In the genomic region with DNA sequence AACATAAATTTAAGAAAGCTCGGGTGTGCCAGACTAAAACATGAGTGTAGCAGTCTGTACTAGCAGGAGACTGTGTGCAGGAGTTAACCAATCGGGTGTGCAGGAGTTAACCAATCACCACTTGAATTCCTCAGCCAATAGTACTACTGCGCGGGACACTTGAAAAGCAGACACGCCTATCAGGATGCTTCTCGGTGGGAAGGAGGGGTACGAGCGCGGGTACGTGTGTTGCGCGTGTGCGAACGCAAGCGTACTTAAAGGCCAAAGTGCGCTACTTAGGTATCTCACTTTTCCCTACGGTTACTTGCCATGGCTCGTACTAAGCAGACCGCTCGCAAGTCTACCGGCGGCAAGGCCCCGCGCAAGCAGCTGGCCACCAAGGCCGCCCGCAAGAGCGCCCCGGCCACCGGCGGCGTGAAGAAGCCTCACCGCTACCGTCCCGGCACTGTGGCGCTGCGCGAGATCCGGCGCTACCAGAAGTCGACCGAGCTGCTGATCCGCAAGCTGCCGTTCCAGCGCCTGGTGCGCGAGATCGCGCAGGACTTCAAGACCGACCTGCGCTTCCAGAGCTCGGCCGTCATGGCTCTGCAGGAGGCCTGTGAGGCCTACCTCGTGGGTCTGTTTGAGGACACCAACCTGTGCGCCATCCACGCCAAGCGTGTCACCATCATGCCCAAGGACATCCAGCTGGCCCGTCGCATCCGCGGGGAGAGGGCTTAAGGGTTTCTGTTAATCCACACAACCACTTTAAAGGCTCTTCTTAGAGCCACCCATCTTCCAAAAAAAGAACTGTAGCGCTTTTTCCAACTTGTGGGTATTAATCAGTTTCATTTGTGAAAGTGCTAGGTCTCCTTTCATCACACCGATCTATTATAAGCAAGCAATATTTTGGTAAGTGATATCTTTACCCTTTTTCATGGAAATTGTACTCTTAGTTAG, we compare ENCODE assay signal across 8 mouse cellular contexts. TPM values are rescaled to one million over a fixed set of nuclear protein-coding genes. Genes with fewer than 3 reads are reported as not detected.
DNase-seq lines count a peak whose midpoint lies in the region; ATAC-seq and TF ChIP-seq lines count a peak whose summit lies in the region.
"Not testable (repeated sequence)": the region's sequence is repeated elsewhere in the genome, so short reads cannot be mapped to it uniquely, and the experiment has no call there.

A gene (plus strand): TSS at position 286 of the 939 bp plus-strand sequence.

- under 1% methylated on average over 49 of the region's 62 CpGs for WGBS in forebrain, embryonic 15.5 days
- WGBS in neural tube, embryonic 14.5 days = under 1% methylated on average over 32 of the region's 62 CpGs

- H3K4me2 ChIP-seq in forebrain, embryonic 15.5 days (replicated peaks) = peak within 1 kb of the TSS; percentile 82
- peak within 1 kb of the TSS; percentile 70 for H3K4me2 ChIP-seq in neural tube, embryonic 14.5 days (ENCODE audit: low read depth, low read length)

- not testable (repeated sequence) for H3K9me3 ChIP-seq in ES-E14 (ENCODE audit: control insufficient read depth, insufficient read depth, low read depth, low read length); forebrain, embryonic 15.5 days; neural tube, embryonic 14.5 days (ENCODE audit: control insufficient read depth, low read length)

- H3K27me3 ChIP-seq in forebrain, embryonic 15.5 days; neural tube, embryonic 14.5 days (ENCODE audit: control insufficient read depth, insufficient read depth, low read length): not testable (repeated sequence)

- H3K4me1 ChIP-seq in ES-E14 (ENCODE audit: control insufficient read depth in 2 of 2, insufficient read depth in 2 of 2, low read length in 2 of 2, poor library complexity in 1 of 2) = not testable (repeated sequence)
- peaks cover 47% of the 10 kb centered on the region for H3K4me1 ChIP-seq in forebrain, embryonic 15.5 days
- peaks cover 27% of the 10 kb centered on the region for H3K4me1 ChIP-seq in neural tube, embryonic 14.5 days (ENCODE audit: control insufficient read depth, insufficient read depth, low read length)

- in situ Hi-C loops in ES-E14 (cut with MboI; ENCODE audit: low sequenced_read_pairs in 2 of 2, unreplicated experiment in 2 of 2) = loop anchor here in 1 of 2 experiments (25.0 kb wide), 1 partner anchor 1498 kb away; a partner anchor contains a TSS

- intact Hi-C loops in heart, postnatal 25 days (cut with DNase I) = not testable (repeated sequence)

- peak within 1 kb of the TSS; percentile 92 for H3K9ac ChIP-seq in ES-E14 (ENCODE audit: insufficient read depth, low read depth, low read length, poor library complexity, severe bottlenecking)
- H3K9ac ChIP-seq in forebrain, embryonic 15.5 days (replicated peaks) = peak within 1 kb of the TSS; percentile 46
- not testable (repeated sequence) for H3K9ac ChIP-seq in neural tube, embryonic 14.5 days (replicated peaks; ENCODE audit: low read depth, low read length)

- not testable (repeated sequence) for H3K36me3 ChIP-seq in ES-E14 (ENCODE audit: control insufficient read depth, insufficient read depth, low read length, poor library complexity, severe bottlenecking); forebrain, embryonic 15.5 days; neural tube, embryonic 14.5 days (ENCODE audit: control insufficient read depth, insufficient read depth, low read length)

- peak; percentile 92 for ATAC-seq in forebrain, embryonic 15.5 days (replicated peaks)
- ATAC-seq in neural tube, embryonic 14.5 days (ENCODE audit: low read depth) = peak; percentile 90

- DNase-seq in ES-E14 (ENCODE audit: low read depth, low spot score) = peak; percentile 92
- DNase-seq in cerebellum, adult 11-12 months = peak; percentile 84
- peak; percentile 71 for DNase-seq in heart, postnatal 25 days (ENCODE audit: low spot score)
- peak; percentile 89 to 96 for DNase-seq in layer of hippocampus, adult 18-20 months (ENCODE audit: low spot score in 2 of 2)
- peak; percentile 82 to 88 for DNase-seq in lung, adult 18-20 months
- DNase-seq in testis, postnatal 14 days (ENCODE audit: low spot score) = peak; percentile 90

- H3K4me3 ChIP-seq in ES-E14 (ENCODE audit: insufficient read depth in 1 of 2, low read depth in 1 of 2, low read length in 2 of 2, poor library complexity in 1 of 2, severe bottlenecking in 1 of 2) = peak within 1 kb of the TSS; percentile 72 to 79
- H3K4me3 ChIP-seq in forebrain, embryonic 15.5 days = peak within 1 kb of the TSS; percentile 58
- peak within 1 kb of the TSS; percentile 40 for H3K4me3 ChIP-seq in neural tube, embryonic 14.5 days (ENCODE audit: low read depth, low read length)

- peak within 1 kb of the TSS; percentile 87 for H3K27ac ChIP-seq in ES-E14 (ENCODE audit: insufficient read depth, low read depth, low read length, poor library complexity, severe bottlenecking)
- peak within 1 kb of the TSS; percentile 99 for H3K27ac ChIP-seq in forebrain, embryonic 15.5 days (replicated peaks)
- peak within 1 kb of the TSS; percentile 39 for H3K27ac ChIP-seq in neural tube, embryonic 14.5 days (ENCODE audit: low read depth, low read length)

TF ChIP-seq in ES-E14, 5 proteins besides CTCF, POLR2A, EP300 and RAD21:
- 0 out of 2 replicates have a peak, but pooled peaks have one; percentile 37 for TF ChIP-seq HCFC1 (IDR thresholded peaks at IDR 0.05; ENCODE audit: borderline replicate concordance, insufficient read depth, low read length)
- TF ChIP-seq CHD2 (IDR thresholded peaks at IDR 0.05; ENCODE audit: low read depth, low read length) = peak; percentile 86
TF ChIP-seq in ES-E14: peak in this region for 2; not testable (repeated sequence) for 3.

RNA-seq across cellular contexts. Expression of the gene that starts here (rescaled TPM):
- total RNA-seq in ES-E14 (2012; rRNA removed) = 436 and 621 TPM in 2 replicates
- 2.7 and 3.4 TPM in 2 replicates for polyA plus RNA-seq in forebrain, embryonic 15.5 days (2015; fragmentation: Nextera tagmentation; extraction: Ambion mirVana)
- total RNA-seq in heart, postnatal 25 days (2021) = 1 to 10 TPM; 3.4 to 4.1 TPM
- 1 to 10 TPM; 2.1 to 4.9 TPM for total RNA-seq in layer of hippocampus, adult 18-20 months (2021)
- 0.72 TPM in 1 of 2 replicates, not detected in the other for polyA plus RNA-seq in neural tube, embryonic 14.5 days (2014; fragmentation: Nextera tagmentation; extraction: Ambion mirVana)

Comparison
In these comparisons a context has a peak if more than half of its experiments do, and no peak if none do; other contexts are left out.
1. Peak in every context shown above with its lines: DNase-seq, ATAC-seq, H3K4me3 ChIP-seq and H3K27ac ChIP-seq.
2. RNA of the gene that starts here (total RNA-seq): 436 to 621 TPM in ES-E14; 2.1 to 4.9 TPM in layer of hippocampus, adult 18-20 months and 3.4 to 4.1 TPM in heart, postnatal 25 days; every median in the first group is over 10 times any median in the second.
3. Peak in ATAC-seq, H3K4me3 ChIP-seq, H3K27ac ChIP-seq and H3K4me2 ChIP-seq in neural tube, embryonic 14.5 days; RNA of the gene not detected or under 1 TPM.
4. H3K27ac ChIP-seq: peak in every context shown above with its lines; median percentile 99 in forebrain, embryonic 15.5 days; 87 in ES-E14; 39 in neural tube, embryonic 14.5 days.